Mouse (Mus musculus) mesoderm, embryonic 11.5 days (tissue): ENCODE measurements at regions not wholly inside any gene's neighbourhood (a gene's known extent, or its start where the extent isn't known, plus 50 kb on each side); places are given as distances from the start of the nearest gene placed in this dataset.
A peak's percentile ranks its signal among the peaks of the same experiment; 100 is the strongest.
"Not testable (repeated sequence)": the region's sequence is repeated elsewhere in the genome, so short reads cannot be mapped to it uniquely, and the experiment has no call there.

Experiments used
- DNase-seq: peaks from one replicate; pipeline ENCODE4 v3.0.0-alpha.2; 2012; ENCODE audit warnings: low read depth, low spot score

DNA sequence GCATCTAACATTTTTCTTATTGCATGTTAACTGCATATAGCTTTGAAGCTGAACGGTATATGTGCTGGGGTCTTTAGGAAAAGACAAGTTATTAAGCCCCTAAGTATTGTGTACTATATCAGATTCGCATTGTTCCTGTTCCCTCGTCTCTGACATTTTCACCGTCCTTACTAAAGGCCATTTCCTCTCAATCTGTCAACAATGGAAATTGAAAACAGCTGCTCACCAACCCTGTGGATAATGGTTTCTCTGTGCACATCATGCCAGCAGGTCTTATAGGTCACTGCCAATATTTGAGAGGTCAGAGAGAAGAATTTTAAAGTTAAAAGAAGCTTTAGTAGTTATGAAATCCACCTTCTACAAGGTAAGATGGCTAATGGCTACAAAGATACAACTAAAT lies 797.4 kb upstream of the Impad1 start:
- DNase-seq, result peak; percentile 66

DNA sequence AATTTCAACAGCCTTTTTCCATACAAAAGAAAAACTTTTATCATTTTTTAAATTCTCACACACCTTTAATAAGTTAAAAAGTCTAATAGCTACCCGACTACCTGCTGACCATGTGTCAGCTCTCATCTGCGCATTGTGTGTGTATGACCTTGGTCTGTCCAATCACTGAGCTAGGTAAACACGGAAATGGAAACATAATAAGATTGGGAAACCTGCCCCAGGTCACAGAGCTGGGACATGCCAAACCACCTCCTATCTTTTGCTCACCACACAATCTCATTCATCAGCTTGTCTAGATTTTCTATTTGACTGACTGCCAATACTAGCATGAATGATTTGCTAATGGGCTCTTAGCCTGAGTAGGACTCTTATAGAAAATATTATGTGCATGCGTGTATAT lies 794.3 kb upstream of the Impad1 start:
- DNase-seq, result no peak

DNA sequence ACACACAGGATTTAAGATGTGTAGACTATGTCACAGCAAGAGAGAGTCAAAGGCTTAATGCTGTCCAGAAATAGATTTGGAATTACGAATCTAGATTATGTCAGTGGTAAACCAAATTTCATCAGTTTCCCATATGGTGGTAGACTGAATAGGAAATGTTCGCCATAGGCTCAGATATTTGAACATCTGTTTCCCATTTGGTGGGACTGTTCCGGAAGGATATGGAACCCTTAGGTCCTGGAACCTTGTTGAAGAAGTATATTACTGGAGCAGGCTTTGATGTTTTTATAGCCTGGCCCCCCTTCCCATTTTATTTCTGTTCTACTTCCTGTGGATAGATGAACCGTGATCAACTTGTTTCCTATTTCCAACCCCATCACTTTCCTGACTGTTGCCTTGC lies 792.0 kb upstream of the Impad1 start:
- DNase-seq, result no peak

DNA sequence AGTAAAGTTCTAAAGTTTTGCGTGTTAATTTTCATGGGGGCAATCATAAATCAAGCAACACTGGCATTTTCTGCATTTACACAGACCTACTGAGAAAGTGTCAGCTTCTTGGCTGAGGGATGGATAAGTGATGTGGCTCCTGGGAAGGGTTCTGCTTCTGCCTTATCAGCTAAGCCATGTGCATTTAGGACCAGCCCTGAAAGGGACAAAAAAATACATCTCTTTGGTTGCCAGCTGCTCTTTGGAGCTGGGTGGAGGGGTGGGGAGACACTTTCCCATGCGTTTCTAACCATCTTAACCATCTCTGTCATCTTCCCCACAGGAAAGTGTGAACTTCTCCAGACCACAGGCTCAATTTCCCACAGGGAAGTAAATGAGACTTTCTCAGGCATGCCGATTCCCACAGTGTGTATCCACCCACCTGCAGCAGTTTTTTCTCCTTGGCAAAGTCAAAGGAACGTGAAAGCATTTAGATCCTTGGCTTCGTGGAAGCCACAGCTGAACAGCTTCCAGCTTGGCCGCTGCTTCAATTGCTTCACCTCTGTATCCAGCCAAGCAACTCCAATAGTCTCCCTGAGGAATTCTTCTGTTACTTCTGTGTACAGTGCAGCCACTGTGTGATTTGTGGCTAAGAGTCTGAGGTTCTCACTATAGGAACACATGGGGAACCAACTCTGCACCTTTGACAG lies 791.0 kb upstream of the Impad1 start:
- no peak for DNase-seq

DNA sequence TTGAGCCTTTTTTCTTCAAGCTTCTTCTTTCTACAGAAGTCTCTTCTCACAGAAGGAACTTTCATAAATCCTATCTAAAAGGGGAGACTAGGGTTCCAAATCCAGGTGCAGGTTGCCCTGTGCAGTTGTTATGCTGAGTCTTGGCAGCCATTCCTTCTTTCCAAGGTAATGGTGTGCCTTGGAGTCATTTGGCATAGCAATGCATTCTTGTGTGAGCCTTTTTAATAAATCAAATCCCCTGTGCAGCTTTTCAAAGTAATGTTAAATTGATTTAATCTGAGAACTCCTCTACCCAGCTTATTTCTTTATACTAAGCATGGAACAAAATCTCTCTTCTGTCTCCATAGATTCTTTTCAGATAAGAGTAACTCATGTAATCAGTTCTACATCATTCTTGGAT lies 774.9 kb upstream of the Impad1 start:
- DNase-seq, result no peak

DNA sequence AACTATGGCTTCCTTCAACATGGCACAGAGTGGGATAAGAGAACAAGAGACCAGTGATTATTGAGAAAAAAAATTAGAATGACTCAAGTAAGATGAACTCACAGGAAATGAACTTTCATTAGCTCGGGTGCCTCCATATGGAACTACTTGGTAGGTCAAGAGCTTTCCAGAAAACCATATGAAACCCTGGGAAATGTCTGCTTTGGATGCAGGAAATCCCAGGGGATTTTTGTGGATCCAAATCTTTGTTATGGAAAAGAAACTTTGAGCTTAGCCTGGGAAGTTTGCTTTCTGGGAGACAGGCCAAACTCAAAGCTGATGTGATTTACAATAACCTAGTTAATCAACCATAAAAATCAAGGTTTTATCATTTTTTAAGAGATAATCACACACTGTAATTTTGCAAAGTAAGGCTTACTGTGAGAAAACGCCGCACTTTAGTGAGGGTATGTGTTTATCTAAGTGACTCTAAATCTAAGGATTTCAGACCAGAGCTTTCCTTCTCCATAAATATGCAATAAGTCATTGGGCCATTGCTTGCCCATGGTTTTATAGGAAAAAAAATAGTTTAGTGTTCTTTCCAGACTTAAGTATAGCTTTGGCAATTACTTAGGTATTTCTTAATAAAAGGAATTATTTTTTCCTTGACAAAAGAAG lies 767.0 kb upstream of the Impad1 start:
- DNase-seq, result peak; percentile 34

DNA sequence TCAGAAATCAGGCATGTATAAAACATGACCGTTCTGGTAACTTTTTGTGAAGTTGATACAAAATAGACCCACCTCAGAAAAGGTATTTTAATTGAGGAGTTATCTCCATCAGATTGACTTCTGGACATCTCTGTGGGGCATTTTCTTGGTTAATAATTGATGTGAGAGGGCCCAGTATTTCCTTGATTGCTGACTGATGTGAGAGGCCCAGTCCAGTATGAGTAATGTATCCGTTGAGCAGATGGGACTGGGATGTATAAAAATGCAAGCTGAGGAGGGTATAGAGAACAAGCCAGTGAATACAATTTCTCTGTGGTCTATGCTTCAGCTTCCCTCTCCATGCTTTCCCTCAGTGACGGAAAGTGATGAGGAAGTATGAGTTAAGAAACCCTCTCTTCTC lies 747.0 kb upstream of the Impad1 start:
- DNase-seq, result no peak

DNA sequence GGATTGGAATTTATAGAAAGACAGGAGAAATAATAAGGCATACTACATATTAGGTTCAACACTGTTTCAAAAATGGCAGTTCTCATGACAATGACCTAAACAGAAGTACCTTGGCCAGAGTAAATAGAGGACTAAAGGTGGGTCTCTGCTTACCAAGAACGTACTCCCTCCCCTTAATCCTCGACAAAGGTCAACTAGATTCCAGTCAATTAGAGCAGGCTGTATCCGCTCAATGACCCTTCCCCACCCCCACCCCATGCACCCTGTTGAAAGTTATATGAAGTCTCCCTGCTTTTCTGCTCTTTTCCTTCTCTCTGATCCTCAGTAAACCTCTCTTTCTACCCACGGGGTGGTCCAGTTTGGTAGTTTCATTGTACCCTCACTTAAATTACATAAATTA lies 737.3 kb upstream of the Impad1 start:
- DNase-seq, result no peak

DNA sequence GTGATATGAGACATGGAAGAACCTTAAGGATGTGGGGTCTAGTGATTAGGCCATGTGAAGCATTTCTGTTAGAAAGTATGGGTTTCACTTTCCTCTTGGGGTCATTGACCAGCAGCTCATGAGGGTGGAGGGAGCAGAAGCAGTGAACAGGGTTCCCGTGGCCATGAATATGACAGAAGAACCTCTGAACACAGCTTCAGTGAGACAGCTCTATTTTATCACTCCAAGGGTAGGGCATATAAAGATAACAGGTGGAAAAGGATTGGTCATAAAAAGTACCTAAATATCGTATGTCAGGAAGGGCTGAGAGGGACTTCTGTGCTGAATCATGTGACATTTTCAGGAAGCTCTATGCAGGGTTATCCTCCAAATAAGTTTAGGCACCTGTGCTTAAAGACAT lies 725.4 kb upstream of the Impad1 start:
- DNase-seq, result no peak

DNA sequence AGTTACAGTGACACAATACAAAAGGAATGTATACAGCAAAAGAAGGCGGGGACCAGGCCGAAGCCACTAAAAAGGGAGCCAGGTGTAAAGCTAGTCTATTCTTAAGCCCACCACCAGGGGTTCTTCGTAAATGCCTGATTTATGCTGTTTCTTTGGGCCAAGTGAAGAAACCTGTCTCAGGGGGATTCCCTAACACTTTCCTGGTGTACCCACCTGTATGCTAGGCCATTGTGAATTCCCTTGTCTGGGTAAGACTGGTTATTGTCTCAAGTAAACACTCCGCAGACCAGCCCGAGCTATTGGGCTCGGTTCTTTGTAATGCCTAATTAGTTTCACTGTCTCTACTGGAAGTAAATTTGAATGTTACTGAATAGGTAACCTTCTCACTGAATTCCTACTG lies 722.3 kb upstream of the Impad1 start:
- DNase-seq, result not testable (repeated sequence)

DNA sequence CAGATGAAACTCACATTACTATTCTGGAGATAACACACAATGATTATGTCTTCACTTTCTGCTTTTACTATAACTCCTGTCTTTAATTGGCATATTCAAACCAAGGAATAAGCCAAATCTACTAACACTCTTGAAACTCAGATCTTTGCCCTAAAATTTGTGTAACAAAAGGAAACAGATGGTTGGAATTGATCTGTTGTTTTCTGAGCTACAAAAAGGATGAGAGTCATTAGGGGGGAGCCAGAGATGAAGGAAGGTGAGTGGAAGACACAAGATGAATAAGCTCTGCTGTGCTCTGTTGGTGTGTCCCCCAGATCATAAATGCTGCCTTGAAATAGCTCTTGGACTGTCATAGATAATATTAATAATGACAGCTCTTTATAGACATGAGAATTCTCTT lies 718.6 kb upstream of the Impad1 start:
- DNase-seq, result no peak

DNA sequence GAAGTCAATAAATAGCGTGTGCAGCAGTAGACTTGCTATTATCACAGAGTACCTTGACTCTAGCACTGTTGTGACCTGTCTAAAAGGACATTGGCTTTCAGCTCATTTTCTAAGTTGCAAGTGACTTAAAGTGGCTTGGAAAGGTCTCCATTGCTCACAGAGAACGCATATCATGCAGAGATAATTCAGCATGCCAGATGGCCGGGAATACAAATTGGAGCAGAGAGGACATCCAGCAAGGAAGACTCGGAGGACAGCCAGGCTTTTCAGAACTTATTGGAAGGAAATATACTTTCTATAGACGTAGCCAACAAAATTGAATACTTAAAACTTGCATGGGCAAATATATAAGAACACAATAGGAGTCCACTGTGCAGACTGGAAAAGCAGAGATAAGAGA lies 716.2 kb upstream of the Impad1 start:
- DNase-seq, result no peak

DNA sequence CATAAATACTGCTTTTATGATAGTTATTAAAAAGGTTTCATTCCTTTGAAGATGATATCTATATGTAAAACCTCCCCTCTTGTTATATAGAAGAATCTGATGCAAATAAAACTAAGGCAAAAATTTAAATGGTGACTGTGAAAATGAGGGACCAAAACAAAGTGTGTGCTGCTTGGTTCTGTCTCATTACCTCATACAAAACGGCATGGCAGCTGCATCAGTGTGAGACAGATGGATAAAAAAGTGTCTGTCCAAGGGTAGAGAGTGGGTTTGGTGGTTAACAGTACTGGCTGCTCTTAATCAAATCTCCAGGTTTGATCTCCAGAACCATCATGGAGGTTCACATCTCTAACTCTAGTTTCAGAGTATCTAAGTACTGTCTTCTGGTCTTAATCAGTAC lies 701.9 kb upstream of the Impad1 start:
- DNase-seq, result no peak

DNA sequence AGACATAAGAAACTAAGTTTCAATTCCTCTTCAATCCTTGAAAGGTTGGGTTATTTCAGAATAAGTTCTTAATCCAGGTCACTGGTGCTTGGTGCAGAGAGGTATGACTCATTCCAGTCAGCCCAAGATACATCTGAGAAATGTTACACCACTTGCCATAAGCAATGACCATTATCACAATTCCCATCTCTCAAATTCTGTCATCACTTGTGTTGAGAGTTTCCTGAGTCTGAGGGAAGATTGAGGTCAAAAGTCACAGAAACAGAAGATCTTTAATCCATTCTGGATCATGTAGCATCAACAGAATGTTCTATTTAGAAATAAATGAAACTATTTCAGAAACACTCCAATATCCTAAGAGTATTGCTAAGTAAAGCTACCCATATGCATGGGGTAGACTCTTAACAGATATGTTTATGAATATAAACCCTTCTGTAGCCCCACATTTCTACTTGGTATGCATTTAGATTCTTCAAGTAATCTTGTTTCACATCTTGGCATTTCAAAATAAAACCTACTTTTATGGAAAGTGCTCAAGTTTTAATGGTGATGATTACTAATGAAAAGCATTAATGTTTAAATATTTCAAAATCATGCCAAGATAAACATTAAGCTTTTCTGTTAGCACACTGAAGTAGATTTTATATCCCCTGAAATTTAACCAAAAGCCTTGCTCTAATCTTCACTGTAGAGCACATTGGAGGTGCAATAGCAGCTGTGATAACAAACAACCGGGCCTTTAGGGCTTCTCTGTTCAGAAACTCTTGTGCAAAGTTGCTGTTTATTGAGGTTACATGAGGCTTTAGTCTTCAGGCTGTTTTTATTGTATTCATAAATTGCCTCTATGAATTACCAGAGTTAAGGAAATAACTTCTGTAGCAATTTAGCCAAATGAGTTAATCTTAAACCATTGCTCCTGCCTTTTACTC lies 701.2 kb upstream of the Impad1 start:
- DNase-seq, result no peak

DNA sequence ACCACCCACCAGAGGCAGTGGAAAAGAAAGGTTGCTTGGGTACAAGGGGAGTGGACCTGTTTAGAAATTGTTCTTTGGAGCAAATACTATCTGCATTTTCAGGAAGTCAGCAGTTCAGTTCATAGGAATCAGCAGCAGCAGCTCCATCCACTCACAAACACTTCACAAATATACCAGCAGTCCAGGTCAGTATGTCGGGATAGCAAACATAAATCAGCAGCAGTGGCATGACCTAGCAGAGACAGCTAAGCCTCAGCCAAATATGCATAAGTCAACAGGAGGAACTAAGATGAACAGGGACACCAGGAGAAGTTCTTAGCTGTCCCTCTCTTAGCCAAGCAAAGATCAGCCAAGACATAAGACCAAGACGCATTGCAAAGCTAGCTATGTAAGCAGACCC lies 693.6 kb upstream of the Impad1 start:
- DNase-seq, result no peak

DNA sequence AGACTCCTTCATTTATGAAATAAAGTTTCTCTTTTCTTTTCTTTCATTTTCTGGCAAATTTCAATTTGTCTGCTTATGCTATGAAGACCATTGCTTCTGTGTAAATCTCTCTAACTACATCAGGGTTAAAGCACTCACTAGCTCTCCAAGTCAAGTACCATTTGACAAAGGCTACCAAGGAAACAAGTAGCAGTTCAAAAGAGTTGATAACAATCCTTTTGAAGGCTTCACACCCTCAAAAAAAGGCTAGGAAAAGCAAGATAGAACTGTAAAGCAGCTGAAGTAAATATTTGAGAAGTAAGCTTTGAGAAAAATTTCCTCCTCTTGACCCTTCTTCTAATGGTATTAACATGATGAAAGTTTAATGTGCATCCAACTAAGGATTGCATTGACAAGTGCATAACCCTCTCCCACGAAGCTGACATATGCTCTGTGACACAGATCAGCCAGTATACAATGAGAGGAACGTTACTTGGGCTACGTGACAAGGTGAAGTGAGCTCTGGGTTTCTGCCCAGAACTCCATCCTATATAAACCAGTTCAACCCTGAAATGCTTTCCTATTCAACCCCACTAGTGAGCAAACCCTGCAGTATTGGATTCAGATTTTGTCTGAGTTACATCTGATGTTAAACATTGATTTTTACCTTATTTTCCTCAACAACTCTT lies 678.9 kb upstream of the Impad1 start:
- DNase-seq, result no peak

DNA sequence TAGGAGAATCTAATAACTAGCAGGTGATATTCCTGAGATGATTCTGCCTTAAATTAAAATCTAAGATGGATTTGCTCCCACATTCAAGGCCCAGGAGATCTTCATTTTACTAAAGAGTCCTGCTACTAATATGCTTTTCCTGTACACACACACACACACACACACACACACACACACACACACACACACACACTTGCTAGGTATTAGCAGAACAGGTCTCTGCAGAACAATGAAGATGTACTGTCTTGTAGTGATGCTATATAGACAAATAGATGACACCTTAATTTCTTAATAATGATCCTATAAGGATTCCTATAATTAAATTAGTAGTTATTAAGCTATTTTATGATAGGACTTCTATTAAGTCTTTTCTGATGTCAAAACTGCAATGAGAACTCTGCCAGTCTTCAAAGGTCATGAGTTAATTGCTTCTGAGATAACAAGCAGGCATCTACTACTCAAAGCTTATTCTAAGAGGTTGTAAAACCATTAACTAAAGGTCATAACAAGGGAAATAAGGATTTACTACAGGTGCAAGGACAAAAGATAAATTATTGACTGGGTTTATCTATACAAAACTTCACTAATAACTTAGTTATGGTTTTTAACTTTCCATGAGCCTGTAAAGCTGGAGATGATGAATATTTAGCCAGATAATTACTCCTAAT lies 666.0 kb upstream of the Impad1 start:
- DNase-seq, result no peak

DNA sequence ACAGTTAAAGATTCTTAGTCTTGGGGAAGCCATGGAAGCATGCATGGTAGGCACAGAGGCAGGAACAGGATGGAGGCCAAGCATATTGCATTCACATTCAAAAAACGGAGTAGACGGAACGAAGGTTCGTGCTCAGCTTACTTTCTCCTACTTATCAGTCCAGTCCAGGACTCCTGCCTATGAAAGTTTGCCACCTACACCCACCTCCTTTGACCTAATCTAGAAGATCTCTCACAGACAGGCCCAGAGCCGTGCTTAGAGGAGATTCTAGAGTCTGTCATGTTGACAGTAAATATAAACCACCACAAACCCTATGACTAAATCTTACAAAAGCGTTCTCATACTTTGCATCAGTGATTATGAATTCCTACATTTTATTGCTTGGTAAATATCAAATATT lies 657.3 kb upstream of the Impad1 start:
- DNase-seq, result no peak

DNA sequence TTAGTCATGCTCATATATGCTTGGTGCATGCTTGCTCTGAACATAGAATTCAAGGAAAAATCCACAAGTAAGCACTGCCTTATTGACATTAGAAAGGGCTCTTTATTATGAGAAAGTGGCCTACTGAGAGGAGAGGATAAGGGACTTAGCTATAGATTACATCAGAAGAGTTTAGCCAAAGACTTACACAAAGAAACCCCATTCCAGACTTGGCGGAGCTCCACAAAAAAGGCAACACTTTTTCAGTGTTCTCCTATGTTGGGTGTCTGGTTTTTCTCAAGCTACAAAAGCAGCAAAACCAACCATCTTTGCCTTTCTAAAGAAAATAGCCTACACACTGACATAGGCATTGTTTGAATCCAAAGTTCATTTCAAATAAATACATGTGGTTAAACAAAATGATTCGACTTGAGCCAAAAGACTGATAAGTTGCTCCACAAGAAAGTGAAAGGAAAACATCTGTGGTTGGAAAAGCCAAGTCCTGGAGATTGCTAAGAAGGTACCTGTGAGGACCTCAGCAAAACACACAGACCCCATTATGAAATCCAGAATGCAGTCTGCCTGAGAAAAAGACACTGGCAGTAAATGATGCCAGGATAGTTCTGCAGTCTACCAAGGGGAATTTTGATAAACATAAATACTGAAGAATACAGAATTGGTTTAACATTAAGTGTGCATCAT lies 648.3 kb upstream of the Impad1 start:
- DNase-seq, result no peak

DNA sequence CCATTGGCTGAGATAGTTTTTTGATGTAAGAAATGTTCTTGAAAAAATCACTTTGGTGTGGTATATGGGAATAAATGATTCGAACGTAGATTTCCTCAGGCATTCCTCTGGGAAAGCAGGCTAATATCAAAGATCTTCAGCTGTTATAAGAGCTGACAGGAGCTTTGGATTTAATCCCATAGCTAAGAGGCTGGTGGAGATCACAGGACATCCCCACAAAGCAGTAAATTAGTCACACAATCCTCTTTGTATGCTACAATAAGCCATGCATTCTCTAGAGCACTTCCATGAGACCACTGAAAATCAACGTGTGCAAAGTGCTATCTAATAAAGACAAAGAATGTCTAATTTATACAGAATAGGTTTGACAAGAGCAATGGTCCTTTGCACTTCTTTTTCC lies 643.9 kb upstream of the Impad1 start:
- no peak for DNase-seq
